Mouse (Mus musculus): ENCODE data around the gene Cttnbp2.

Gene Cttnbp2

DNA sequence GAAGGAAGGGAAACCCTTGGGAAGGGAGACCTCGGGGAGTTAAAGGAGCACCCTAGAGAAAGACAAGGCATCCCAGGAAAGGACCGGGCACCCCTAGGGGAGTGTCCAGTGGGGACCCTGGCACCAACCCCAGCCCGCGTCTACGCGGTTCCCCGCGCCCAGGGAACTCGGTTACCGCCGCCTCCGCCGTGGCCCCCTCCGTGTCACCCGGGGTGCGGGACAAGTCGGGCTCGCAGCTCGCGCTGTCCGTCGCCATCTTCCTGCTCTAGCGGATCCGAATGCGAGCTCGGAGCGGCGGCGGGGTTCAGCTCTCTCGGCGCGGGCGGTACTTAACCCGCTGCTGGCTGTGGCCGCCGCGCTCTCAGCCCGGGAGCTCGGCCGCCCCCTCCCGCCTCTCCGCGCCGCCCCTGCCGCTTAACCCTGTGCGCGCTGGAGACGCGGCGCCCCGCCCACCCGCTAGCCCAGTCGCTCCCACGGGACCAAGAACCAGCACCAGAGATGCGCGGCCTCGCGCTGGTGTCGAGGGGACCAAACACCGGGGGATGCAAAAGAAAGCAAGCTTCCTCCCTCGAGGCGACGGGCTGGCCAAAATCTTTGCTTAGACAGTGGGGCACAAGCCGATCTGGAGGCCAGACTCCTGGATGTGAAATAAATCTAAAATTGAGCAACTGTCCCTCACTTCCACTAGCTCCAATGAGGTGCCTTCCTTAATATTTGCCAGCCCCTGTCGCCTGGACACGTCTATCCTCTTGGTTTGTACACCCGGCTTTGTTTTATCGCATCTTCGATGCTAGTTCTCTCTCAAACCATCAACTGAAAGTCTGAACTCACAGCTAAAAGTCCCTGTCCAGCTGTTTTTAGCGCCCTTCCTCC is at the start of gene Cttnbp2:
TSS of gene Cttnbp2 (minus strand) at position 364 of the 873 bp plus-strand sequence.
- peak; percentile 80 for DNase-seq

DNA sequence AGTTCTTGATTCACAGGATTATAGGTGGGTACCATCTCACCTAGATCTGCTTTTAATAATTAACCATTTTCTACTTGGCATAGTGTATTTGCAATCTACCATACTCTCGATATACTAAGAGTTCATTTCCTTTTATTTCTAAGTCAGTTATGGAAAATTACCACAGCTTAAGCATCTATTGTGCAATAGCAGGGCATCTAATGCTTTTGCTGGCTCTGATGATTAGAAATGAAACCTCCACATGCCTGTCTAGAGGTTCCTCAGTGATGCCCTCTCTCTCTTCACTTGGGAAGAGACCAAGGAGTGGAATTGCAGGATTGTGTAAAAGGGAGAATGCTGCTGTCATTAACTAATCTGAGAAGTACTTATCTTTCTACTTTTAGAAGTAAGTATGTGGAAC is 44.4 kb upstream of the Cttnbp2 start:
- no peak for DNase-seq

DNA sequence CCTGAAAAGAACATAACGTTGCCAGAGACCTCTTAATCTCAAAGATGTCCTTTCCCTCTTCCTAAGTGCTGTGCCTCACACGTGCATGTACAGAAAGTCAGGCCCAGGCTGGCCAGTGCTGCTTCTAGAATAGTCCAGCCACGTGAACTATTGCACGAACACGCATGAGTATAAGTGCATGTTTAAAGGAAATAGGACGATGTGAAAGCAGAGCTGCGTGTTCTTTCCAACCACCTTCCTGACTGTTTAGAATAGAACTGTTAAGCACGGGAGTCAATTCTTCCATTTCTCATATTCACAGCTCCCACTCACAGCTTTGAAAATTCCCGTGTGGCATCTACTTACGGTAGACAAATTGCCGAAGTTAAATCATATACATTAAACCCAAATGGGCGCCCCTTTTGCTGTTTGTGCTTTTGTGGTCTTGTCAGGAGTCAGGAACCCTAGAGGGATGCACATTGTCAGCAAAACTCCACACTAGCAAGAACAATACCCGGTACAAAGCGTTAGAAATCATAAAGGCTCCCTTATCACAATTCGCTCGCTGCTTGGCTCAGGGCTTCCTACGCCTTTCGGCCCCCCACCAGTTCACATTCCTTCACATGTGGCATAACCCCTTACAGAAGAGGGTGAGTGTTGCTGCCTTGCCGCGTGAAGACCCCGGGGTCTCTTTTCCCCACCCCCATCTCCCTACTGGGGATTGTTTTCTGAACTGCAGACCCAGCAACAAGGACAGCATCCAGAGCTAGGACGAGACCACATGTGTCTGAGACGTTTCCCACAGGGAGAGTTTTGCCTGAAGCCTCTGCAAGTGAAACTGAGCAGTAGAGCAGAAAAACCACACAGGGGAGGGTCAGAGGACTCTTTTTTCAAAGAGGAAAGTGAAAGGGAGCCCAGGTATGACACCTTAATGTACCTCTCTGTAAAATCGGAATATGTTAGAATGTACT is 33.1 kb upstream of the Cttnbp2 start:
- no peak for DNase-seq

- DNase-seq, result no peak
Observed at GRCm38 (mm10) chr6:18543878-18544277, 29.2 kb upstream of the Cttnbp2 start.

GRCm38 (mm10) chr6:18540396-18540795 is 25.8 kb upstream of the Cttnbp2 start:
- DNase-seq, result no peak

GRCm38 (mm10) chr6:18530394-18530793 is 15.8 kb upstream of the Cttnbp2 start:
- no peak for DNase-seq

GRCm38 (mm10) chr6:18517626-18518025 is 3.0 kb upstream of the Cttnbp2 start:
- no peak for DNase-seq

- DNase-seq, result no peak
Observed at GRCm38 (mm10) chr6:18513611-18514473, 801 bp downstream of the Cttnbp2 start.

- DNase-seq, result no peak
Observed at GRCm38 (mm10) chr6:18511886-18512285, 2.8 kb downstream of the Cttnbp2 start.

DNA sequence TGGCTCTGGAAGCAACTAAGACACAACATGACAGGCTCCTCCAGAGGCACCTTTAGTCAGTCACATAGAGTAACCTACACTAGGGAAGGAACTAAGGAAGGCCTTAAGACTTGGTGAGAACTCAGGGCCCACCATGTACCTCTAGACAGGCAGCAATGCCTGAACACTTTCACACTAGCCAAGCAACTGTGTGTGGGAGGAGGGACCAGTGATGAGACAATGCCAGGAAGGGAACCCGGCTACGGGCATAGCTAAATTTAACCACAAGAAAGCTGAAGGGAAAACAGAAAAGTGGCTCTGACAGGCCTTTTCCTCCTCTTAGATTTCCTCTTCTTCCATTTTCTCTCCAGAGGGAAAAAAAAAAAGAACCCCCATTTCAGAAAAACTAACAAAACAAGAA is 6.6 kb downstream of the Cttnbp2 start:
- DNase-seq, result no peak

GRCm38 (mm10) chr6:18499833-18500232 is 14.8 kb downstream of the Cttnbp2 start:
- DNase-seq, result no peak

- DNase-seq, result no peak
Observed at GRCm38 (mm10) chr6:18492977-18493376, 21.7 kb downstream of the Cttnbp2 start.

- DNase-seq, result no peak
Observed at GRCm38 (mm10) chr6:18492248-18492901, 22.3 kb downstream of the Cttnbp2 start.

GRCm38 (mm10) chr6:18485087-18485486 is 29.6 kb downstream of the Cttnbp2 start:
- no peak for DNase-seq

GRCm38 (mm10) chr6:18484061-18484460 is 30.6 kb downstream of the Cttnbp2 start:
- DNase-seq, result no peak

- no peak for DNase-seq
Observed at GRCm38 (mm10) chr6:18482546-18482945, 32.1 kb downstream of the Cttnbp2 start.

- DNase-seq, result no peak
Observed at GRCm38 (mm10) chr6:18481781-18482180, 32.9 kb downstream of the Cttnbp2 start.

GRCm38 (mm10) chr6:18477313-18477930 is 37.2 kb downstream of the Cttnbp2 start:
- DNase-seq, result no peak

DNA sequence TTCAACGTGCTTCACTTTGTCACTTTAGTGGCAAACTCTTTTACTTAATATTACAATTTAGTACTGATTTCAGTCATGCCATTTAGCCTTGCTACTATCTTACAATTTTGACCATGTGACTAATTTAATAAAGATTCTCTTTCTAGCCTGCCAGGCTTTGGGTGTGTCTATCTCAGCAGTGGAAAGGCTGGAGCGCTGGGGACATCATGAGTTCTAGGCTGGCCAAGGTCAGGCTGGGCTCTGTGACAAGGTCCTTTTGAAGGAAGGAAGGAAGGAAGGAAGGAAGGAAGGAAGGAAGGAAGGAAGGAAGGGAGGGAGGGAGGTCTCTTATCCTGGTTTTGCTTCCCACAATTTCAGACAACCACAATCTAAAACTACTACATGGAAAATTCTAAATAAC is 39.7 kb downstream of the Cttnbp2 start:
- DNase-seq, result no peak

DNA sequence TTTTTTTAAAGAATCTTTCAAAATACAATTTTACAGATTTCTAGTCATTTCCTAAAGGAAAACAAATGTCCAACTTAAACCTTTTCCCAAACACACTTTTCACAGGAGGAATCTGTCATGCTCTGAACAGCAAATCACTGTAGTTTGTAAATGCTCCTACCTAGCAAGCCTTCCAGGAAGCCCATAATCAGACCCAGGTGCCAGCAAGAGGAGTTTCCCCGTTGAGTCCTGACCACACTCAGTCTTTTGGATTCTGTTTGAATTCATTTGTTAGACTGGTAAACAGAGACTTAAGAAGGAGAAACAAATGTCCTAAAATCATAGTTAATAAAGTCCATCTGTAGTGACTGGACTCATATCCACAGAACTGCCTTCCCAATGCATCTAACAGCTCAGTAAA is 40.1 kb downstream of the Cttnbp2 start:
- no peak for DNase-seq

DNA sequence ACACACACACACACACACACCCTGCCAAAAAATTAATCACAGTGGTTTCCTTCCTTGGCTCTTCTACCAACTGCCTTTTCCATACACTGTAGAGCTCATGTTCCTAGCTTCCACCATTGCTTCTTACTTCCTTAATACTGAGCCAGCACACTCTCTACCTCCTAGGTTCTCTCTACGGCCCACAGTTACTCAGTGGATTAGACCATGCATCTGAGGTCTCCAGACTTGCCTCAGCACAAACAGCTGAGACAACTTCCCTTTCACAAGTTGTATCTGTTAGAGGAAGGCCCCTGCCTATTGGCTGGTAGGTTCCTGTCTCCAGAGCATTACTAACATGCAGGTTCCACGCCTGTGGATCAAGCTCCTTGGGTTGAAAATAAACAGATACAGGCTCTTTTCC is 45.4 kb downstream of the Cttnbp2 start:
- no peak for DNase-seq

GRCm38 (mm10) chr6:18467777-18468176 is 46.9 kb downstream of the Cttnbp2 start:
- no peak for DNase-seq

Measured in layer of hippocampus, adult 9-11 months (tissue).